Mouse (Mus musculus) lung, embryonic 14.5 days (tissue): Measurements from ENCODE around the gene Gadd45g. TPM values are rescaled to one million over a fixed set of nuclear protein-coding genes. Genes with fewer than 3 reads are reported as not detected.
A peak's percentile ranks its signal among the peaks of the same experiment; 100 is the strongest.

ENCODE experiments used
- ATAC-seq: fragments of 200-750 bp; cut with Nextera tagmentation; 2 replicates; pipeline ENCODE4 v1.8.0; 2017; ENCODE audit warnings: mild to moderate bottlenecking, moderate TSS enrichment, moderate library complexity; ENCODE audit not compliant: insufficient read depth
- DNase-seq: peaks from one replicate; pipeline ENCODE4 v3.0.0-alpha.2; 2015
- H3K27ac ChIP-seq: fragments of 300-500 bp; sonication (generic); 2 replicates; pipeline ENCODE4 v1.5.1; 2014; ENCODE audit warnings: low read depth, mild to moderate bottlenecking, moderate library complexity
- H3K27me3 ChIP-seq: fragments of 300-500 bp; sonication (generic); 2 replicates; pipeline ENCODE4 v1.6.1; 2014; ENCODE audit warnings: low read length, control low read depth; ENCODE audit not compliant: insufficient read depth
- H3K36me3 ChIP-seq: fragments of 300-500 bp; sonication (generic); 2 replicates; pipeline ENCODE4 v1.6.1; 2014; ENCODE audit warnings: control low read depth; ENCODE audit not compliant: insufficient read depth
- H3K4me1 ChIP-seq: fragments of 300-500 bp; sonication (generic); 2 replicates; pipeline ENCODE4 v1.6.1; 2014; ENCODE audit warnings: antibody characterized with exemption, control low read depth; ENCODE audit not compliant: insufficient read depth
- H3K4me2 ChIP-seq: fragments of 300-500 bp; sonication (generic); 2 replicates; pipeline ENCODE4 v1.6.1; 2014; ENCODE audit warnings: mild to moderate bottlenecking
- H3K4me3 ChIP-seq: fragments of 300-500 bp; sonication (generic); 2 replicates; pipeline ENCODE4 v1.5.1; 2014; ENCODE audit warnings: low read depth, low read length
- H3K9ac ChIP-seq: fragments of 300-500 bp; sonication (generic); 2 replicates; pipeline ENCODE4 v1.6.1; 2014
- H3K9me3 ChIP-seq: fragments of 300-500 bp; sonication (generic); 2 replicates; pipeline ENCODE4 v1.6.1; 2016; ENCODE audit warnings: low read depth, low read length, control low read depth
- CTCF ChIP-seq: IDR thresholded peaks from 2 replicates; pipeline ENCODE4 v1.5.1; 2016; ENCODE audit warnings: antibody characterized with exemption, low read depth
- WGBS: fragments of 180-500 bp; shearing (Covaris S2); extraction: QIAGEN DNeasy Blood & Tissue Kit; methylation state at CpG from one replicate; pipeline ENCODE4 v1.1.7; 2014; 5-methylcytosine and 5-hydroxymethylcytosine counted together
- polyA plus RNA-seq: library from polyadenylated mRNA; unstranded; fragments of >200 nt; fragmentation: Nextera tagmentation; extraction: Ambion mirVana; gene quantifications from 2 replicates; pipeline ENCODE4 v1.2.1, GENCODE M21; 2014

Gene Gadd45g
- polyA plus RNA-seq, 1 experiment from 2014 or later = 26.1 TPM

- peaks cover 9% of the 10 kb centered on the region; the same call in 1 of the 2 replicates for H3K4me1 ChIP-seq
- no peak overlapping the region for H3K4me3 ChIP-seq
- H3K27me3 ChIP-seq = no peaks in the 10 kb centered on the region
- no peak overlapping the region for H3K27ac ChIP-seq
- no peaks in the 10 kb centered on the region for H3K9me3 ChIP-seq
- ATAC-seq (no peak), DNase-seq (no peak)
- no peak overlapping the region for H3K4me2 ChIP-seq
- H3K9ac ChIP-seq = no peak overlapping the region
- no peak for TF ChIP-seq CTCF
- no peaks in the 10 kb centered on the region for H3K36me3 ChIP-seq
- WGBS = 88% methylated on average over 10 of the region's 10 CpGs
These were observed 39.1 kb downstream of the Gadd45g start for GRCm38 (mm10) chr13:51885594-51885993.

- H3K27ac ChIP-seq = no peak overlapping the region
- H3K4me3 ChIP-seq = no peak overlapping the region
- no peaks in the 10 kb centered on the region for H3K36me3 ChIP-seq
- ATAC-seq (no peak), DNase-seq (peak; percentile 50)
- no peak for TF ChIP-seq CTCF
- WGBS = 37% methylated on average over 6 of the region's 6 CpGs
- peaks cover 9% of the 10 kb centered on the region; the same call in 1 of the 2 replicates for H3K4me1 ChIP-seq
- no peak overlapping the region for H3K9ac ChIP-seq
- H3K27me3 ChIP-seq = no peaks in the 10 kb centered on the region
- H3K9me3 ChIP-seq = no peaks in the 10 kb centered on the region
- no peak overlapping the region for H3K4me2 ChIP-seq
These were observed 39.6 kb downstream of the Gadd45g start for GRCm38 (mm10) chr13:51886085-51886484.

- Histone ChIP-seq H3K27ac (peak overlapping the region; percentile 59; the same call in 1 of the 2 replicates), H3K27me3 (no peaks in the 10 kb centered on the region), H3K4me1 (peaks cover 6% of the 10 kb centered on the region; the same call in 1 of the 2 replicates), H3K9ac (no peak overlapping the region), H3K36me3 (no peaks in the 10 kb centered on the region), H3K4me2 (no peak overlapping the region), H3K9me3 (no peaks in the 10 kb centered on the region), H3K4me3 (no peak overlapping the region)
- ATAC-seq (no peak), DNase-seq (peak; percentile 79)
- TF ChIP-seq CTCF = no peak
- WGBS = 43% methylated on average over 10 of the region's 10 CpGs
These were observed 40.2 kb downstream of the Gadd45g start for GRCm38 (mm10) chr13:51886723-51887122.

- Histone ChIP-seq H3K9me3 (no peaks in the 10 kb centered on the region), H3K4me1 (peaks cover 6% of the 10 kb centered on the region; the same call in 1 of the 2 replicates), H3K36me3 (no peaks in the 10 kb centered on the region), H3K27me3 (no peaks in the 10 kb centered on the region), H3K4me3 (no peak overlapping the region), H3K9ac (no peak overlapping the region), H3K4me2 (no peak overlapping the region), H3K27ac (no peak overlapping the region)
- WGBS = 82% methylated on average over 2 of the region's 2 CpGs
- ATAC-seq = no peak
- DNase-seq = no peak
- TF ChIP-seq CTCF = no peak
These were observed 41.9 kb downstream of the Gadd45g start for GRCm38 (mm10) chr13:51888426-51888825.

GRCm38 (mm10) chr13:51891825-51892532 is 45.5 kb downstream of the Gadd45g start:
- Histone ChIP-seq H3K4me2 (no peak overlapping the region), H3K9me3 (peaks cover 4% of the 10 kb centered on the region), H3K4me1 (peaks cover 3% of the 10 kb centered on the region; the same call in 1 of the 2 replicates), H3K27me3 (no peaks in the 10 kb centered on the region), H3K9ac (no peak overlapping the region), H3K36me3 (no peaks in the 10 kb centered on the region), H3K27ac (no peak overlapping the region), H3K4me3 (no peak overlapping the region)
- TF ChIP-seq CTCF = no peak
- 85% methylated on average over 6 of the region's 6 CpGs for WGBS
- DNase-seq (no peak), ATAC-seq (no peak)

GRCm38 (mm10) chr13:51897579-51897978 is 51.1 kb downstream of the Gadd45g start:
- ATAC-seq (peak; percentile 68), DNase-seq (peak; percentile 58)
- H3K36me3 ChIP-seq = no peaks in the 10 kb centered on the region
- whole genome bisulfite sequencing = 47% methylated on average over 3 of the region's 3 CpGs
- no peak overlapping the region for H3K27ac ChIP-seq
- H3K9ac ChIP-seq = no peak overlapping the region
- H3K4me3 ChIP-seq = no peak overlapping the region
- peaks cover 10% of the 10 kb centered on the region for H3K4me1 ChIP-seq
- H3K4me2 ChIP-seq = no peak overlapping the region
- H3K27me3 ChIP-seq = no peaks in the 10 kb centered on the region
- peaks cover 4% of the 10 kb centered on the region for H3K9me3 ChIP-seq
- no peak for TF ChIP-seq CTCF

Other genes with a start within 250 kb of the Gadd45g start
- 426 and 436 TPM in 2 replicates for gene Cks2, start 201.4 kb upstream of the Gadd45g start, polyA plus RNA-seq
- 26.1 and 31.3 TPM in 2 replicates for gene Secisbp2, start 195.0 kb upstream of the Gadd45g start, polyA plus RNA-seq
- gene Sema4d, start 52.9 kb upstream of the Gadd45g start, polyA plus RNA-seq = 12.0 and 12.3 TPM in 2 replicates